Mouse (Mus musculus): ENCODE data around the gene Cd83. TPM values are rescaled to one million over a fixed set of nuclear protein-coding genes. Genes with fewer than 3 reads are reported as not detected.

The Cd83 gene
- total RNA-seq (2018; cell fraction: chromatin; rRNA removed), result 1,000 to 10,000 TPM in 3 of 26 experiments, 100 to 1,000 TPM in 15, 10 to 100 TPM in 8; 14.6 to 1,708 (median 282) TPM
- 1,000 to 10,000 TPM in 4 of 26 experiments, 100 to 1,000 TPM in 17, 10 to 100 TPM in 5; 28.5 to 1,686 (median 284) TPM for total RNA-seq (2018; cell fraction: cytosol; rRNA removed)
- total RNA-seq (2018; cell fraction: nucleus; rRNA removed), result 1,000 to 10,000 TPM in 8 of 26 experiments, 100 to 1,000 TPM in 13, 10 to 100 TPM in 5; 23.7 to 2,349 (median 542) TPM
- polyA plus RNA-seq (2018), result 31.7 to 178 TPM (median 91.1 TPM) in 3 replicates

- WGBS (ENCODE audit: missing documents), result 8% methylated on average over 71 of the region's 73 CpGs
- Histone ChIP-seq H3K79me2 (ENCODE audit: inconsistent target) (peaks cover 38% of the 10 kb centered on the region; the same call in 1 of the 2 replicates), H3K36me3 (ENCODE audit: inconsistent target) (no peaks in the 10 kb centered on the region), H3K4me3 (ENCODE audit: inconsistent target) (peak within 1 kb of the TSS; percentile 63), H3K27ac (peak within 1 kb of the TSS; percentile 52)
Observed at GRCm38 (mm10) chr13:43784725-43785711, at the start of gene Cd83. Cd83 (plus strand) TSS chr13:43784775.

- no peak overlapping the region for H3K4me3 ChIP-seq (ENCODE audit: inconsistent target)
- 46% methylated on average over 15 of the region's 15 CpGs for WGBS (ENCODE audit: missing documents)
- no peak overlapping the region for H3K27ac ChIP-seq
- H3K79me2 ChIP-seq (ENCODE audit: inconsistent target), result no peaks in the 10 kb centered on the region
- no peaks in the 10 kb centered on the region for H3K36me3 ChIP-seq (ENCODE audit: inconsistent target)
Observed at GRCm38 (mm10) chr13:43739598-43740275, 44.8 kb upstream of the Cd83 start.

GRCm38 (mm10) chr13:43740276-43740608 is 44.3 kb upstream of the Cd83 start:
- WGBS (ENCODE audit: missing documents), result 95% methylated on average over 6 of the region's 7 CpGs
- Histone ChIP-seq H3K79me2 (ENCODE audit: inconsistent target) (no peaks in the 10 kb centered on the region), H3K4me3 (ENCODE audit: inconsistent target) (no peak overlapping the region), H3K27ac (no peak overlapping the region), H3K36me3 (ENCODE audit: inconsistent target) (no peaks in the 10 kb centered on the region)

- H3K79me2 ChIP-seq (ENCODE audit: inconsistent target), result no peaks in the 10 kb centered on the region
- no peaks in the 10 kb centered on the region for H3K36me3 ChIP-seq (ENCODE audit: inconsistent target)
- 81% methylated on average over 3 of the region's 3 CpGs for WGBS (ENCODE audit: missing documents)
- H3K27ac ChIP-seq, result no peak overlapping the region
- no peak overlapping the region for H3K4me3 ChIP-seq (ENCODE audit: inconsistent target)
Observed at GRCm38 (mm10) chr13:43742677-43743076, 41.9 kb upstream of the Cd83 start.

GRCm38 (mm10) chr13:43744259-43744658 is 40.3 kb upstream of the Cd83 start:
- 66% methylated on average over 7 of the region's 7 CpGs for WGBS (ENCODE audit: missing documents)
- Histone ChIP-seq H3K36me3 (ENCODE audit: inconsistent target) (no peaks in the 10 kb centered on the region), H3K27ac (no peak overlapping the region), H3K4me3 (ENCODE audit: inconsistent target) (no peak overlapping the region), H3K79me2 (ENCODE audit: inconsistent target) (no peaks in the 10 kb centered on the region)

GRCm38 (mm10) chr13:43750301-43750700 is 34.3 kb upstream of the Cd83 start:
- Histone ChIP-seq H3K4me3 (ENCODE audit: inconsistent target) (no peak overlapping the region), H3K79me2 (ENCODE audit: inconsistent target) (no peaks in the 10 kb centered on the region), H3K27ac (no peak overlapping the region), H3K36me3 (ENCODE audit: inconsistent target) (no peaks in the 10 kb centered on the region)
- WGBS (ENCODE audit: missing documents), result 51% methylated on average over 3 of the region's 3 CpGs

GRCm38 (mm10) chr13:43750966-43751365 is 33.6 kb upstream of the Cd83 start:
- H3K36me3 ChIP-seq (ENCODE audit: inconsistent target), result no peaks in the 10 kb centered on the region
- 94% methylated on average over 6 of the region's 6 CpGs for WGBS (ENCODE audit: missing documents)
- no peak overlapping the region for H3K27ac ChIP-seq
- H3K4me3 ChIP-seq (ENCODE audit: inconsistent target), result no peak overlapping the region
- no peaks in the 10 kb centered on the region for H3K79me2 ChIP-seq (ENCODE audit: inconsistent target)

GRCm38 (mm10) chr13:43752407-43752806 is 32.2 kb upstream of the Cd83 start:
- Histone ChIP-seq H3K27ac (no peak overlapping the region), H3K79me2 (ENCODE audit: inconsistent target) (no peaks in the 10 kb centered on the region)
- WGBS (ENCODE audit: missing documents), result 47% methylated on average over 7 of the region's 7 CpGs

GRCm38 (mm10) chr13:43753652-43754051 is 30.9 kb upstream of the Cd83 start:
- Histone ChIP-seq H3K36me3 (ENCODE audit: inconsistent target) (no peaks in the 10 kb centered on the region), H3K79me2 (ENCODE audit: inconsistent target) (no peaks in the 10 kb centered on the region), H3K27ac (no peak overlapping the region), H3K4me3 (ENCODE audit: inconsistent target) (no peak overlapping the region)
- WGBS (ENCODE audit: missing documents), result 92% methylated on average over 9 of the region's 9 CpGs

More at GRCm38 (mm10) chr13:43752407-43752806, 32.2 kb upstream of the Cd83 start:
- Histone ChIP-seq H3K36me3 (ENCODE audit: inconsistent target) (no peaks in the 10 kb centered on the region), H3K4me3 (ENCODE audit: inconsistent target) (no peak overlapping the region)

GRCm38 (mm10) chr13:43754455-43755128 is 30.0 kb upstream of the Cd83 start:
- Histone ChIP-seq H3K36me3 (ENCODE audit: inconsistent target) (no peaks in the 10 kb centered on the region), H3K27ac (no peak overlapping the region), H3K79me2 (ENCODE audit: inconsistent target) (no peaks in the 10 kb centered on the region), H3K4me3 (ENCODE audit: inconsistent target) (no peak overlapping the region)
- WGBS (ENCODE audit: missing documents), result 94% methylated on average over 3 of the region's 3 CpGs

- H3K27ac ChIP-seq, result no peak overlapping the region
- no peak overlapping the region for H3K4me3 ChIP-seq (ENCODE audit: inconsistent target)
- 83% methylated on average over 7 of the region's 7 CpGs for WGBS (ENCODE audit: missing documents)
- H3K36me3 ChIP-seq (ENCODE audit: inconsistent target), result no peaks in the 10 kb centered on the region
- no peaks in the 10 kb centered on the region for H3K79me2 ChIP-seq (ENCODE audit: inconsistent target)
Observed at GRCm38 (mm10) chr13:43755573-43755972, 29.0 kb upstream of the Cd83 start.

- 89% methylated on average over 12 of the region's 12 CpGs for WGBS (ENCODE audit: missing documents)
- H3K4me3 ChIP-seq (ENCODE audit: inconsistent target), result no peak overlapping the region
- H3K79me2 ChIP-seq (ENCODE audit: inconsistent target), result no peaks in the 10 kb centered on the region
- H3K27ac ChIP-seq, result no peak overlapping the region
- H3K36me3 ChIP-seq (ENCODE audit: inconsistent target), result no peaks in the 10 kb centered on the region
Observed at GRCm38 (mm10) chr13:43761156-43761855, 23.3 kb upstream of the Cd83 start.

- WGBS (ENCODE audit: missing documents), result 42% methylated on average over 4 of the region's 9 CpGs
- Histone ChIP-seq H3K36me3 (ENCODE audit: inconsistent target) (no peaks in the 10 kb centered on the region), H3K27ac (no peak overlapping the region), H3K4me3 (ENCODE audit: inconsistent target) (no peak overlapping the region), H3K79me2 (ENCODE audit: inconsistent target) (no peaks in the 10 kb centered on the region)
Observed at GRCm38 (mm10) chr13:43762901-43763300, 21.7 kb upstream of the Cd83 start.
